Mouse (Mus musculus): ENCODE measurements around the gene Tent5b.
"Not testable (repeated sequence)": the region's sequence is repeated elsewhere in the genome, so short reads cannot be mapped to it uniquely, and the experiment has no call there.

The Tent5b gene

DNA sequence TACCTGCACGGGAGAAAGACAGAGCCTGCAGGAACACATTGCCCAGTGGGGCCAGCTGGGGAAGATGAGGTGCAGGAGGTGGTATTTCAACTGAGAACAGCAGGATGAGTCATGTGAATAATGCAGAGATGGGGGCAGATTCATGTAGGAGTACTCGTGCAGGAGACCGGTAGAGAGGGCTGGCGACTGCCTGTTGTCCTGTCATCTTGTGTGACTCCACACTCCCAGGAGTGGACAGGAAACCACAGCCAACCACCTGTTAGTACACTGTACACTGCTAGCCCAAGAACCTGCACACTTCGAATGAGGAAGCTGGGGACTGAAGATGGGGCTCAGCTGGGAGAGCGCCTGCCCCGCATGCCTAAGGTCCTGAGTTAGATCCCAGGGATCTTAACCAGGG, 21.6 kb downstream of the Tent5b start:
- DNase-seq (ENCODE audit: low spot score in 2 of 2): no peak

DNA sequence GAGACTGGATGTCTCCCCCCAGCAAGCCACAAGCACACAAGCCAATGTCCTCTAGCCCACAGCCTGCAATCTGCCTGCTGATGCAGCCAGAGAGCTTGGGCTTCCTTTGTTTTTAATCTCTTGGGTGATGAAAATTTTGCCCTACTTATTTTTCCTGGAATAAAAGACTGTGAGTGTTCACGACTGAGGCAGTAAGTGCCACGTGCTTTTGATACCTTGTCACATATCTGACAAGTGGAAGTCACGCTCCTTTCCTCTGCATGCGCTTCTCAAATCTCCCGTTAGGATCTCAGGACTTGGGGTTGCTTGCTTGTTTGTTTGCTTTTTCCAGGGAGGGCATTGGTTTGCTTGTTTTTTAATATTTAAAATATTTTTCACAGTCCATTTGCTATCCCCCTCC, 24.4 kb downstream of the Tent5b start:
- DNase-seq (ENCODE audit: low spot score in 2 of 2): no peak

DNA sequence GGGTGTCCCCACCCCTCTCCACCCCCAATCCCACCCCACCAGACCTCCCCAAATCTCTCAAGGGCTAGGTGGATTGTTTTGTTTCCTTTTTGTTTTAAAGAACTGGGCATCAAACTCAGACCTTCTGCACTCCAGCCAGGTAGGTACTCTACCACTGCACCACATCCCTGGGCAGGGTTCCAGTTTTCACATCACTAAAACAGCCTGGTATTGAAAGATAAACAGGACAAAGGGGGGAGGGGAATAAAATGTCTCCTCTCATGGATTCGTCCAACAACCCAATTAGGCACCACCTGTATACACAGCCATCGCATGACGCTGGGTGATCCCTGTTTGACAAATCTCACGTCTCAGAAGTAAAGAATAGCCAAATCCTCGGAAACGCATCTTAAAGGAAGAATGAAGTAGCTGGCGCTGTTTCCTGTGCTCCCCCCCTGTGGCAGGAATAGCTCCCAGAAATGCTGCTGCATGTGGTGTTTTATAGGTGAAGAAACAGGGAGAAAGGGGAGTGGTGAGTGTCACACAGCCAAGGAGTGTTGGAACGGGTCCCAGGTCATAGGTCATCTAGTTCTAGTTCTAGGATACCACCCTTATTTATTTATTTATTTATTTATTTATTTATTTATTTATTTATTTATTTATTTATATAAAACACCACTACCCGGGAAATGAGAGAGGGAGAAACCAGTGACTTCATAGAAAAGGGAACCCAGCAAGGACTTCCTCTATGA, 25.0 kb downstream of the Tent5b start:
- no peak for DNase-seq (ENCODE audit: low spot score in 2 of 2)

DNA sequence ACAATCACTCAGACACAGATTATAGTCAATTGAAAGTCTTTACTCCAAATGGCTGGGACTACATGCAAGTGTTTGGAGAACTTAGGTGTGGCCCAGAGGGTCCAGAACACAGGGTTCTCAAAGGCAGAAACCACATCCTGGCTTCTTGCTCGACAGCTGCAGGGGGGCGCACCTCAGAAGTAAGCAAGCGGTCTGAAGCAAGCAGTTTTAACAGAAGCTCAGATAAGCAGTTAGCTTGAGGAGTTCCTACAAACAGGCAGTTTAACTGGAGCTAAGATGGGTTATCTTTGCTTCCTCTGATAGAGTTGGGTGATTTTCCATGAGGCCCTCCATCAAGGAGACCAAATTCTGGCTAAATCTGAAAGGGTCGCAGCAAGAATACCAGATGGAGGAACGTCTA, 26.6 kb downstream of the Tent5b start:
- no peak for DNase-seq (ENCODE audit: low spot score in 2 of 2)

DNA sequence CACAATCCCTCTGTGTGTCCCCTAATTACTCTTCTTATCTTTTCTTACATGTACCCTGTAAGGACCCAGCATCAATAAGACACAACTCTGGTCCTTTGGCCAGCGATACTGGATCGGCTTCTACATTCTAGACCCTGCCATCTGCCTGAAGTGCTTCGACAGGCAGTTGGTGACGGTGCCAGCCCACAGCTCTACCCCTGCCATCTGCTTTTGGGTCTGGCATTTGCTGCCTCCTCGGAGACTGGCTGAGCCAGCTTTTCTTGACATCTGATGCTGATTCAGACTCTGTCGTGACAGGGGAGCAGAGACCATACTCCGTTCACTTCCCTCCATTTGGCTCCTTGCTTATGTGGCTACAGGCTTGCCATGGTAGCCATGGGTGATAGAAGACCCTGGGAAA, 29.1 kb downstream of the Tent5b start:
- DNase-seq (ENCODE audit: low spot score in 2 of 2): peak; percentile 54 to 66

DNA sequence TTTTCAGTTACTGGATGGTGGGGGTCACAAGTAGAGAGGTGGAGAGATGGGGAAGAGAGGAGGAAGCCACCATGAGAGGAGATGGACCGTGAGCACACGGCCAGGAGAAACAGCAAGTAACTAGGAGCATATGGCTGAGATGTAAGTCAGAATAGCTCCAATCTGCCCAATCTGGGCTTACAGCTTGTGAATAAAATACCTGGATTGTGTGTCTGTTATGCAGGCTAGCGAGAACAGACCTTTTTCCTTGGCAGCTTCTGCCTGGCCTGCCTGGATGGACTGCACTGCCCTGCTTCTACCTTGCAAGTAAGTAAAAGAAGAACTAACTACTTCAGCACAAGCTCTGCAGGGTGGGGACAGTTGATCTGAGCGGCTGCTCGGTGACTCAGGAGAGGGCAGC, 31.1 kb downstream of the Tent5b start:
- no peak for DNase-seq (ENCODE audit: low spot score in 2 of 2)

DNA sequence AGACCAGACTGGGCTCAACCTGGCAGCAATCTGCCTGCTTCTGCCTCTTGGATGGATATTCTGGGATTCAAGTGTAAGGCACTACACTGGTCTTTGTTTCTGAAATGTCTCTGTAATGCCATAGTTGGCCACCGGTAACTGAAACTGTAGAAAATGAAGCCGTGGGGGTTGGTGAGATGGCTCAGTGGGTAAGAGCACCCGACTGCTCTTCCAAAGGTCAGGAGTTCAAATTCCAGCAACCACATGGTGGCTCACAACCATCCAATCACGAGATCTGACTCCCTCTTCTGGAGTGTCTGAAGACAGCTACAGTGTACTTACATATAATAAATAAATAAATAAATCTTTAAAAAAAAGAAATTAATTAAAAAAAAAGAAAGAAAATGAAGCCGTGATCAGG, 32.6 kb downstream of the Tent5b start:
- not testable (repeated sequence) for DNase-seq (ENCODE audit: low spot score in 2 of 2)

DNA sequence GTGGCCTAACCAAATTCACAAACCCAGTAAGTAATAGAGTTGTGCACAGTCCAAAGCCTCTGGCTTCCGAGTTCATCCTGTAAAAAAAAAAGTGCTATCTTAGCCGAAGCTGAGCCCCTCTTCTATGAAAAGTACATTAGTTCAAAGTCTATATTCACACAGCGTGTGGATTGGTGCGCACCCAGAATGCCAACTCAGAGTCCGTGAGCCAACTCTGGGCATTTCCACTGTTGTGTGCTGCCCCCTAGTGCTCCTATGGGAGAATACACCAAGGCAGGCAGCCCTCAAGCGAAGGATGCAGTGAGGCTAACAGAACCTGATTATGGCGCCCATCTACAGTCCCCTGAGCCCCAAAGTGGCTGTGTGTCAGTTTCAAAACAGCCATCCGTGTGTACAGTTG, 33.0 kb downstream of the Tent5b start:
- peak; percentile 78 to 80 for DNase-seq (ENCODE audit: low spot score in 2 of 2)

DNA sequence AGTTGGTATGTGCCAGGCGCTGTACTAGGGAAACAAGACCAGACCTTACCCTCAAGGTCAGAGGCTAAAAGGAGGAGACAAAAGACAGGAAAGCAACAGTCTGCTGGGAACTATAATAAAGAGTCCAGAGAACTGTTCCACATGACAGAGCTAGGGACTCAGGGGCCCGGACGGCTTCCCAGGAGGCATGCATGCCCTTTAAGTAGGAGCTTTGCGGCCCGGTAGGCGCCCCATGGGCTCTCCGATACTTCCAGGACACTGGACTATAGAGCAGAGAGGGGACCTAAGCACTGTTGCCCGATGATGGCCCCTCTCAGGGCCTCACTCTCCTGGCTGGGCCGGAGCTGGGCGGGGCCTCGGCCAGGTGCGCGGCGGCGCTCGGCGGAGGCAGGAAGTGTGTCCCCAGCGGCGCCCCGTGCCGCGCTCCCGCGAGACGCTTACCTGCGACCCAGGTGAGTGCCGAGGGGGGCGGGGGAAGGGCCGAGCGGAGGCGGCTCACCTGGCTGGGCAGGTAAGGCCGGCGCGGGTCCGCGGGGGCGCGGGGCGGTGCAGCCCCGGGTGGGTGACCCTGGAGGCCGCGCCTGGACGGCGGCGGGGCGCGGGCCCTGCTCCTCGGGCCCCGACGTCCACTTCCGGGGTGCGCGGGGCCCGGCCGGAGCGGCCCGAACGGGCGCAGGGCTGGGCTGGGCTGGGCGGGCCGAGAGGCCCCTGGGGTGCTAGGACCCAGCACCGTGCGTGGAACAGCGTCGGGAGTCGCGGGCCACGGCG, 38.9 kb downstream of the Tent5b start, which contains the start of gene Kdf1:
Gene Kdf1 (plus strand): TSS at position 363 of the 768 bp plus-strand sequence.
- no peak for DNase-seq (ENCODE audit: low spot score in 2 of 2)

DNA sequence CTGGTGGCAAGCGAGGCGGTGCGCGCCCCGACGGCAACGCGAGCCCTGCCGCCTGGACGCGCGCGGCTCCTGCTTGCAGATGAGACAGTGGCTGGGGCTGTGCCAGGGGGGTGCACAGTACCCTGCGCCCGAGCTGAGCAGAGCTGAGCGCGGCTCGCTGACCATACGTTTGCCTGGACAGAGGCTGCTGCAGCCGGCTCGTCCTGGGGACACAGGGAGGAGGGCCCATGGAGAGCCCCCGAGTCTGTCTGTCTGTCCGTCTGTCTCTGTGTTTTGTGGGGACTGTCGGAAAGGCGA, 39.4 kb downstream of the Tent5b start:
- no peak for DNase-seq (ENCODE audit: low spot score in 2 of 2)

DNA sequence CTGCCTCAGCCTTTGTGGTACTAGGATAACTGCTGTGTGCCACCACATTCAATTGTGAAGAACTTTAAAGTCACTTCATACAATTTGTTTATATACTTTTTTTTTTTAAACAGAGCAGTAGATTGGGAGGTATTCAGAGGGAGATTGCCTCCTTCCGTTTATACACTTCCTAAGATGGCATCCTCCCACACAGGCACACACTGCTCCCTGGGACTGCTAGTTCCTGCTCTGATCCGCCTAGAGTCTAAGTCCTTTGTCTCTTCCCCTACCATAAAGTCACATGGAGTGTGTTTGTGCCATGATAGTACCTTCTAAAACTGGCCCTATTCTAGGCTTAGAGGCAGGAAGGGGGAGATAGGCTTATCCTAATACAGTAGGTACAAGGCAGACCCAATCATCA, 41.6 kb downstream of the Tent5b start:
- no peak for DNase-seq (ENCODE audit: low spot score in 2 of 2)

DNA sequence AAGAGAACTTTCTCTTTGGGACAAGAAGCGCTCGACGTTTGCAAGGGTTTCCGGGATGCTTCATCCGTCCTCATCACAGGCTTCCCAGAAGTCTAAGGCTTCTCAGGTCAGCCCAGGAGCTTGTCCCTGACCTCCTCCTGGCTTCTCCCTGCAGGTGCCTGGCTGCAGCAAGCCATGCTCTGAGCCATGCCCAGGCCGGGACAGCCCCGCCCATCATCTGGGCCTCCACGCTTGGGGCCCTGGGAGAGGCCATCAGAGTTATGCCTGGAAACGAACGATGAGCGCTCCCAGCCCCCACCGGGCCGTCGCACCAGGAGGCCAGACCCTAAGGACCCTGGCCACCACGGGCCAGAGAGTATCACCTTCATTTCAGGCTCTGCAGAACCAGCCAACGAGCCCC, 47.9 kb downstream of the Tent5b start:
- no peak for DNase-seq (ENCODE audit: low spot score in 2 of 2)

DNA sequence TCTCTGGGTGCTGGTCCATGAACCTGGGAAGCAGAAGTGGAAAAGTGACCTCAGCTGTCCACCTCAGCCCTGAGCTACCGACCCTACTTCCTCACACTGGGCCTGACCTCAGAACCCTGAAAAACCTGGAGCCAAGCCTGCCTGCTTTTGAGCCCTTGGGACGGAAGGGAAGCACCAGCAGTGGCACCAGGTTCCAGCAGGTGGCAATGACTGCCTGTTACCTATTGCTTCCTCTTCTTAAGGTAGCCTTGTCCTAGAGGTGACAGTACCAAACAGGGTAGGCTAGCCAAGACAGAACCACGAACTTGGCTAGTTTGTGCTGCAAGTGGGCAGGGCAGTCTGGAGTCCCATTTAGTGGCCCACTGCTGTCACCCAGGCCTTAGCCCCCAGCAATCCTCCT, 52.8 kb downstream of the Tent5b start:
- DNase-seq (ENCODE audit: low spot score in 2 of 2): no peak

DNA sequence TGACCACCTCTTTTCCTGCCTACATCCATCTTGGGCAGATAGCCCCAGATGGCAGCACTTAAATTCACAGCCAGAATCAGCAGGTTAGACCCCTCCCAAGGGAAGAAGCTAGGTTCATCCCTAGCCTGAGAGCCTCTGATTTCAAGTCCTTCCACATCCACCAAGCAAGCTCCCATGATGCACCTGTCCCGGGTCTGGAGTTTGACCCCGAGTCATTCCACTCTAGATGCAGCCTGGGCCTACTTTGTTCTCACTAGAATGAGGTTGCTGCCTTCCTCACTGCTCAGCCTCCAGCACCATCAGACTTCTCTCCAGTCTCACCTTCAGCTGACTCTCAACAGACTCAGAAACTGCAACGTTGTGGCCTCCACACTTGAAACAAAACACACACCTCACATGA, 56.1 kb downstream of the Tent5b start:
- no peak for DNase-seq (ENCODE audit: low spot score in 2 of 2)

DNA sequence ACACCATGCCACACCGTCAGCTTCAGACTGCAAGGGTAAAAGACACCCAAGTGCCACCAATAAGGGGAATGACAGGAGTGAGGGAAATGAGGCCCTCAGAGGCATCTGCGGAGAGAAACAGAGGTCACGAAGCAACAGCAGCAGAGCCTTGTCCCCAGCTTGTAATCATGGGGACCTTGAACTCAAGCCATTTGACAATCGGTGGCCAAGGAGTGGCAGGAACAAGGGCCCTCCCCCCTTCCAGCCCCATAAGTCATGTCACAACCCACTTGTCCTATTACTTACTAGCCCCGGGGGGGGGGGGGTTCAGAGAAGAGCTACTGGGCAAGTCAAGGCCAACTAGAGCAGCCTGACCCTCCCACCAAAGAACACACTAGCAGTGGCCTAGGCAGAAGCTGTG, 56.7 kb downstream of the Tent5b start:
- no peak for DNase-seq (ENCODE audit: low spot score in 2 of 2)

All from frontal cortex, postnatal 36 days (tissue).